Mouse (Mus musculus) v-Abl transformed pro-B cells (cell line): ENCODE data around the gene Cep152.

Experiments
- in situ Hi-C, 2 experiments: fragments of 400-800 bp; cut with MboI; formaldehyde crosslinking; loops; one replicate each; pipeline ENCODE4 v1.15.1; 2025; ENCODE audit not compliant: unreplicated experiment in 2 of 2

Gene Cep152

GRCm38 (mm10) chr2:125576498-125576897 is 48.4 kb downstream of the Cep152 start:
- in situ Hi-C loops: no loop called here

- in situ Hi-C loops: no loop called here
These were observed 49.1 kb downstream of the Cep152 start for GRCm38 (mm10) chr2:125575766-125576165.

- in situ Hi-C loops: no loop called here
These were observed 61.0 kb downstream of the Cep152 start for GRCm38 (mm10) chr2:125563884-125564283.

GRCm38 (mm10) chr2:125562407-125562806 is 62.5 kb downstream of the Cep152 start:
- in situ Hi-C loops: no loop called here

- in situ Hi-C loops: no loop called here
These were observed 64.9 kb downstream of the Cep152 start for GRCm38 (mm10) chr2:125560037-125560436.

GRCm38 (mm10) chr2:125558634-125559589 is 66.0 kb downstream of the Cep152 start:
- in situ Hi-C loops: no loop called here

- in situ Hi-C loops: no loop called here
These were observed 69.1 kb downstream of the Cep152 start for GRCm38 (mm10) chr2:125555830-125556229.

- in situ Hi-C loops: no loop called here
These were observed 75.9 kb downstream of the Cep152 start for GRCm38 (mm10) chr2:125548806-125549578.

- in situ Hi-C loops: no loop called here
These were observed 79.9 kb downstream of the Cep152 start for GRCm38 (mm10) chr2:125544986-125545385.

- in situ Hi-C loops: no loop called here
These were observed 81.3 kb downstream of the Cep152 start for GRCm38 (mm10) chr2:125543646-125544045.

- in situ Hi-C loops: no loop called here
These were observed 83.5 kb downstream of the Cep152 start for GRCm38 (mm10) chr2:125541451-125541850.

- in situ Hi-C loops: no loop called here
These were observed 84.3 kb downstream of the Cep152 start for GRCm38 (mm10) chr2:125540579-125540978.

- in situ Hi-C loops: no loop called here
These were observed 85.3 kb downstream of the Cep152 start for GRCm38 (mm10) chr2:125539640-125540039.

- in situ Hi-C loops: no loop called here
These were observed 94.2 kb downstream of the Cep152 start for GRCm38 (mm10) chr2:125530665-125531064.

GRCm38 (mm10) chr2:125526566-125526965 is 98.3 kb downstream of the Cep152 start:
- in situ Hi-C loops: no loop called here

- in situ Hi-C loops: no loop called here
These were observed 99.4 kb downstream of the Cep152 start for GRCm38 (mm10) chr2:125525484-125525883.

GRCm38 (mm10) chr2:125516594-125516993 is 108.3 kb downstream of the Cep152 start:
- in situ Hi-C loops: no loop called here

- in situ Hi-C loops: no loop called here
These were observed 109.4 kb downstream of the Cep152 start for GRCm38 (mm10) chr2:125515291-125516057.

GRCm38 (mm10) chr2:125514391-125514790 is 110.5 kb downstream of the Cep152 start:
- in situ Hi-C loops: no loop called here
